Mouse (Mus musculus) forebrain, embryonic 15.5 days (tissue): ENCODE measurements around the gene Pnma5. TPM values are rescaled to one million over a fixed set of nuclear protein-coding genes. Genes with fewer than 3 reads are reported as not detected.
A peak's percentile ranks its signal among the peaks of the same experiment; 100 is the strongest.
"Not testable (repeated sequence)": the region's sequence is repeated elsewhere in the genome, so short reads cannot be mapped to it uniquely, and the experiment has no call there.

ENCODE experiments used
- ATAC-seq: fragments of 200-750 bp; cut with Nextera tagmentation; replicated peaks from 2 replicates; pipeline ENCODE4 v1.8.0; 2017; ENCODE audit warnings: mild to moderate bottlenecking, moderate TSS enrichment, moderate library complexity
- H3K27ac ChIP-seq: fragments of 300-500 bp; sonication (generic); replicated peaks from 2 replicates; pipeline ENCODE4 v1.5.1; 2015; ENCODE audit warnings: mild to moderate bottlenecking, inconsistent platforms
- H3K27me3 ChIP-seq: fragments of 300-500 bp; sonication (generic); 2 replicates; pipeline ENCODE4 v1.6.1; 2015; ENCODE audit warnings: inconsistent platforms
- H3K36me3 ChIP-seq: fragments of 300-500 bp; sonication (generic); 2 replicates; pipeline ENCODE4 v1.6.1; 2015; ENCODE audit warnings: mild to moderate bottlenecking, inconsistent platforms
- H3K4me1 ChIP-seq: fragments of 300-500 bp; sonication (generic); 2 replicates; pipeline ENCODE4 v1.6.1; 2015; ENCODE audit warnings: inconsistent platforms
- H3K4me2 ChIP-seq: fragments of 300-500 bp; sonication (generic); replicated peaks from 2 replicates; pipeline ENCODE4 v1.6.1; 2015; ENCODE audit warnings: mild to moderate bottlenecking, inconsistent platforms
- H3K4me3 ChIP-seq: fragments of 300-500 bp; sonication (generic); 2 replicates; pipeline ENCODE4 v1.5.1; 2015; ENCODE audit warnings: mild to moderate bottlenecking, inconsistent platforms
- H3K9ac ChIP-seq: fragments of 300-500 bp; sonication (generic); replicated peaks from 2 replicates; pipeline ENCODE4 v1.6.1; 2015; ENCODE audit warnings: mild to moderate bottlenecking, inconsistent platforms
- H3K9me3 ChIP-seq: fragments of 300-500 bp; sonication (generic); 2 replicates; pipeline ENCODE4 v1.6.1; 2016; ENCODE audit warnings: inconsistent platforms
- WGBS: fragments of 180-500 bp; shearing (Covaris S2); methylation state at CpG from one replicate; pipeline ENCODE4 v1.1.7; 2015; ENCODE audit warnings: mixed read lengths; 5-methylcytosine and 5-hydroxymethylcytosine counted together
- polyA plus RNA-seq: library from polyadenylated mRNA; unstranded; fragments of >200 nt; fragmentation: Nextera tagmentation; extraction: Ambion mirVana; gene quantifications from 2 replicates; pipeline ENCODE4 v1.2.1, GENCODE M21; 2015

Pnma5 gene
- polyA plus RNA-seq, result not detected in 2 replicates

DNA sequence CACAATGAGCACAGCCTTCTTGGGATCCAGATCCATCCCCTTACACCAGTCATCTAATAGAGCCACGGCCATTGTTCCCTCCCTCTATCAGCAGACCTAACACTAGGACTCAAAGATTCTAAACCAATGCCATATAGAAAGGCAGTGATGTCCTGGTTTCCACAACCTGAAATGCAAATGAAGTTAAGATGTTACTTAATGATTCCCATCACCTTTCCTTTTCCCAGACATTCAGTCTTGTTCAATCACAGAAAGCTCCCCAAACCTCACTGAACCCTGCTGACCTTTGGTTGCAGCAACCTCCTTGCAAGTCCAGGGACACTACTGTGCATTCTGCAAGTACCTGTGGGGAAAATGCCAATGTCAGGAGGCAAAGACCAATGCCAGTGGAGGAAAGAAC is at the start of gene Pnma5:
Gene Pnma5 (minus strand): TSS at position 101 of the 400 bp plus-strand sequence.
- no peak within 1 kb of the TSS for H3K9ac ChIP-seq
- no peak within 1 kb of the TSS for H3K27ac ChIP-seq
- no peaks in the 10 kb centered on the region for H3K4me1 ChIP-seq
- H3K9me3 ChIP-seq, result no peaks in the 10 kb centered on the region
- ATAC-seq, result no peak
- H3K4me3 ChIP-seq, result no peak within 1 kb of the TSS
- 93% methylated on average over 1 of the region's 1 CpGs for WGBS
- H3K36me3 ChIP-seq, result no peaks in the 10 kb centered on the region
- no peaks in the 10 kb centered on the region for H3K27me3 ChIP-seq
- no peak within 1 kb of the TSS for H3K4me2 ChIP-seq

DNA sequence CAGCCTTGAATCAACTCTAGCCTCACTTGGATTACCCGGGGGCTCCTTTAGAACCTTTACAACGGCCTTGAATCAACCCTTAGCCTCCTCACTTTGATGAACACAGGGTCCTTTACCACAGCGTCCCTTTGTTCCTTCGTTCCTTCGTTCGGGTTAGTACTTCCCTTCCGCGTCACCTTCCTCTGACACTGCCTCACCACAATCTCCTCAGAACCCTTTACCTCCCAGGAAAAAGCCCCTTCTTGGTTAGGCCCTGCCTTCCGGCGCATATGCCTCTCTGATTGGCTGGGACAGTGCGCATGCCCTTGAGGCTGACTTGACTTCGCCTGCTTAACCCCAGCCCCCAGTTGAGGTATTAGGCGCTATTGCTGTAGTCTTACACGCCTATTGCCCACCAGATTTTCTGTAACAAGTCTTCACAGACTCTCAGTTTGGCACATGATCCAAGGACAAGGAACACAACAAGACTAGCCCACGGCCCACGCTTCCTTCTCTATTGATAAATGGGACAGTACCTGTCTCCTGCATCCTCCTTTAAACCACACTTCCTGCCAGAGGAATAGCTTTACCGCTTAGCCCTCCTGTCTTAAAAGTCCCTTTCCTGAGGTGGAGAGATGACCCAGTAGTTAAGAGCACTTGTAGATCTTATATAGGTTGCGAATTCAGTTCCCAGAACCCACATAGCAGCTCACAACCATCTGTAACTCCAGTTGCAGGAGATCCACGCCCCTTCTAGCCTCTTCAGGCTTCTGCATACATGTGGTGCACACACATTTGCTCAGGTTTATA is 45.6 kb upstream of the Pnma5 start, which contains the start of gene Xlr4a:
Gene Xlr4a (minus strand): TSS at position 212 of the 789 bp plus-strand sequence.
- H3K27me3 ChIP-seq, H3K4me2 ChIP-seq, ATAC-seq, H3K9ac ChIP-seq, H3K9me3 ChIP-seq, H3K36me3 ChIP-seq, H3K27ac ChIP-seq, H3K4me3 ChIP-seq, H3K4me1 ChIP-seq: not testable (repeated sequence)
- 88% methylated on average over 19 of the region's 19 CpGs for WGBS

DNA sequence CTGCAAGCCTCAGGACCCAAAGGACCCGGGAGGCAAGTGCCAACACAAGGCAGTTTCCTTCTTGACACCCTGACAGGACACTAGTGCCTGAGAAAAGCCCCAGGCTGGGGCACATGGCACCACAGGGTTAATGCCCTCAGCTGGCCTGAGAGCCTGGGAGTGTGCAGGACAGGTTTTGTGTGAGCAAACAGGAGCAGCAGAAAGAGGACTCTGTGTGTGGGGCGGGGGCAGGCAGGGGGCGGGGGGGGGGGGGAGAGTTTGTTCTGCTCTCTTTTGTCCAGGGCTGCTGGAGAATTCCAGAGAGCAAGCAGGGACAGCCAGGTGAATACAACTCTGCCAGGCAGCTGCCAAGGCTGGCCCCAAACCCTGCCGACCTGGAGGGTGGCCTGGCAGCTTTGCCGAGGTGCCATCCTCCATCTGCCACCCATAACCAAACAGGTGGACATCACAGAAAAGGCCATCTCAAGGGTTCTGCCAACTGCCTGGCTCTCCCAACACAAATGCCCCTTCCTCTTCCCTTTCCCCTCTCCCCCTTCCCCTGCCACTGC is 29.9 kb upstream of the Pnma5 start:
- H3K4me1 ChIP-seq, H3K27me3 ChIP-seq, H3K36me3 ChIP-seq, ATAC-seq, H3K4me3 ChIP-seq, H3K9ac ChIP-seq, H3K9me3 ChIP-seq, H3K27ac ChIP-seq, H3K4me2 ChIP-seq: not testable (repeated sequence)
- 67% methylated on average over 1 of the region's 5 CpGs for WGBS

GRCm38 (mm10) chrX:73064415-73064793 is 27.5 kb upstream of the Pnma5 start, which contains the start of gene Pnma3:
Gene Pnma3, plus strand, starts transcription at chrX:73064787.
- peak; percentile 82 for ATAC-seq
- H3K4me3 ChIP-seq, result peak within 1 kb of the TSS; percentile 41
- peak within 1 kb of the TSS; percentile 57 for H3K4me2 ChIP-seq
- no peaks in the 10 kb centered on the region for H3K9me3 ChIP-seq
- H3K27me3 ChIP-seq, result no peaks in the 10 kb centered on the region
- no peaks in the 10 kb centered on the region; the same call in 1 of the 2 replicates for H3K4me1 ChIP-seq
- H3K9ac ChIP-seq, result peak within 1 kb of the TSS; percentile 49
- H3K36me3 ChIP-seq, result no peaks in the 10 kb centered on the region
- H3K27ac ChIP-seq, result no peak within 1 kb of the TSS
- WGBS, result 15% methylated on average over 7 of the region's 7 CpGs

- WGBS, result 30% methylated on average over 24 of the region's 24 CpGs
- Histone ChIP-seq H3K9me3 (no peaks in the 10 kb centered on the region), H3K27me3 (no peaks in the 10 kb centered on the region), H3K27ac (no peak overlapping the region), H3K9ac (peak overlapping the region; percentile 49), H3K4me2 (peak overlapping the region; percentile 57), H3K4me3 (peak overlapping the region; percentile 41), H3K4me1 (no peaks in the 10 kb centered on the region; the same call in 1 of the 2 replicates), H3K36me3 (no peaks in the 10 kb centered on the region)
- ATAC-seq, result peak; percentile 92
These were observed 26.9 kb upstream of the Pnma5 start for GRCm38 (mm10) chrX:73063512-73064414.

DNA sequence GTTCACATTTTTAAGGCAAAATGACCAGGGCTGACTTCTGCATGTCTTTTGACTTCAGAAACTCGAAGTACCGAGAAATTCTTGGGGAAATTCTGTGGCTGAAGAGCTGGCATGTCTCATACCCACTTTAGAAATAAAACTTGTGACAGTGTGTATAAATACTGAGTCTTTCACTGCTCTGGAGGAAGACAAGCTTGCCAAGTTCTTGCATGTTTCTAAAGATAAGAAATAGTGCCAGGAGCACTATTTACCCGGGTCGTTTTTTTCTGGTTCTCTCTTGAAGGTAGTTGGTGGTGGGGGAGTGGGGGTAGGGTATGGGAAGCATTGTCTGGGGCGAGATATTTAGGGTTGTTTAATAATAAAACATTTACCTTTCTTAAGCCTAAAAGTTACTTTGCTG is 25.4 kb upstream of the Pnma5 start:
- no peaks in the 10 kb centered on the region for H3K27me3 ChIP-seq
- no peak overlapping the region for H3K9ac ChIP-seq
- H3K36me3 ChIP-seq, result no peaks in the 10 kb centered on the region
- no peak overlapping the region for H3K27ac ChIP-seq
- no peak overlapping the region for H3K4me3 ChIP-seq
- no peaks in the 10 kb centered on the region; the same call in 1 of the 2 replicates for H3K4me1 ChIP-seq
- WGBS, result 56% methylated on average over 5 of the region's 5 CpGs
- no peaks in the 10 kb centered on the region for H3K9me3 ChIP-seq
- no peak overlapping the region for H3K4me2 ChIP-seq
- no peak for ATAC-seq

DNA sequence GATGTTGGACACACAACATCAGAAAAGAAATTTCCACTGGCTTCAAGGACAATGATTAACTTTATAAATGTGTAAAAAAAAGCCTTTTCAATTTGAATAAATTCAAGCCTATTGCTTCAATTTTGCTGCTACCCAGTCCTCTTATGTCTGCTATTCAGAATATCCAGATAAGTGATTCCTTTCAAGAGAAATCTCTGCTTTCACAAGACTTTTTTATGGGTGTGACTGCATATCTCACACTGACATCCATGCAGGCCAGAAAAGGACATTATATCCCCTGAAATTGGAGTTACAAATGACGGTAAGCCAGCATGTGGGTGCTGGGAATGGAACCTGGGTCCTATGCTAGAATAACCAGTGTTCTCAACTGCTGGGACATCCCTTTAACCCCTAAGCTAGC is 24.6 kb upstream of the Pnma5 start:
- 89% methylated on average over 1 of the region's 1 CpGs for WGBS
- ATAC-seq, result no peak
- H3K27ac ChIP-seq, result no peak overlapping the region
- H3K36me3 ChIP-seq, result no peaks in the 10 kb centered on the region
- H3K27me3 ChIP-seq, result no peaks in the 10 kb centered on the region
- no peaks in the 10 kb centered on the region; the same call in 1 of the 2 replicates for H3K4me1 ChIP-seq
- no peaks in the 10 kb centered on the region for H3K9me3 ChIP-seq
- no peak overlapping the region for H3K9ac ChIP-seq
- no peak overlapping the region for H3K4me3 ChIP-seq
- no peak overlapping the region for H3K4me2 ChIP-seq

- no peak overlapping the region; the same call in 1 of the 2 replicates for H3K27ac ChIP-seq
- WGBS, result 13% methylated on average over 14 of the region's 14 CpGs
These were observed 17.1 kb upstream of the Pnma5 start for GRCm38 (mm10) chrX:73053860-73054563.

GRCm38 (mm10) chrX:73039666-73040065 is 2.8 kb upstream of the Pnma5 start:
- no peak overlapping the region for H3K27ac ChIP-seq
- no peak overlapping the region for H3K4me2 ChIP-seq
- H3K4me1 ChIP-seq, result no peaks in the 10 kb centered on the region
- 79% methylated on average over 12 of the region's 12 CpGs for WGBS
- H3K36me3 ChIP-seq, result no peaks in the 10 kb centered on the region
- no peak for ATAC-seq
- no peaks in the 10 kb centered on the region for H3K27me3 ChIP-seq
- no peak overlapping the region for H3K4me3 ChIP-seq
- H3K9me3 ChIP-seq, result no peaks in the 10 kb centered on the region
- no peak overlapping the region for H3K9ac ChIP-seq

More at GRCm38 (mm10) chrX:73053860-73054563, 17.1 kb upstream of the Pnma5 start:
- Histone ChIP-seq H3K9me3 (no peaks in the 10 kb centered on the region), H3K36me3 (no peaks in the 10 kb centered on the region), H3K4me3 (no peak overlapping the region), H3K27me3 (no peaks in the 10 kb centered on the region), H3K4me1 (no peaks in the 10 kb centered on the region), H3K4me2 (0 out of 2 replicates have a peak overlapping the region, but pooled peaks have one; percentile 12), H3K9ac (no peak overlapping the region)
- peak; percentile 98 for ATAC-seq

DNA sequence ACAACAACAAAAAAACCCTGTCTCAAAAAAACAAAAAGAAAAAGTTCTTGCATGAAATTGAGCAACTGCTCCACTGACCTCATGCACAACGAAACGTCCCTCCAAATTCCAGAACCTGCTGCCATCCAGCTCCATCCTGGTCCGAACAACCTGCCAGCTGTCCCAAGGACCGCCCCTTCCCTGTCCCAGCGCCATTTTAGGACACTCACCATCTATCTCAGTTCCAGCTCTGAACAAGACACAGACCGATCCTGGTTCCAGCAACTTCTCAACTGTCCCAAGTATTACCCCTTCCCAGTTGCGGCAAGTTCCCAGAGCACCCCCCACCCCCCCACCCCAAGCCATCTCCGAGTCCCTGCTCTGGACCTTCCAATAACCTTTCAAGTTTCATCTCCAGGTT is 1.9 kb upstream of the Pnma5 start:
- Histone ChIP-seq H3K36me3 (no peaks in the 10 kb centered on the region), H3K4me2 (no peak overlapping the region), H3K27ac (no peak overlapping the region), H3K9ac (no peak overlapping the region), H3K9me3 (no peaks in the 10 kb centered on the region), H3K4me1 (no peaks in the 10 kb centered on the region), H3K4me3 (no peak overlapping the region), H3K27me3 (no peaks in the 10 kb centered on the region)
- 85% methylated on average over 8 of the region's 8 CpGs for WGBS
- no peak for ATAC-seq

DNA sequence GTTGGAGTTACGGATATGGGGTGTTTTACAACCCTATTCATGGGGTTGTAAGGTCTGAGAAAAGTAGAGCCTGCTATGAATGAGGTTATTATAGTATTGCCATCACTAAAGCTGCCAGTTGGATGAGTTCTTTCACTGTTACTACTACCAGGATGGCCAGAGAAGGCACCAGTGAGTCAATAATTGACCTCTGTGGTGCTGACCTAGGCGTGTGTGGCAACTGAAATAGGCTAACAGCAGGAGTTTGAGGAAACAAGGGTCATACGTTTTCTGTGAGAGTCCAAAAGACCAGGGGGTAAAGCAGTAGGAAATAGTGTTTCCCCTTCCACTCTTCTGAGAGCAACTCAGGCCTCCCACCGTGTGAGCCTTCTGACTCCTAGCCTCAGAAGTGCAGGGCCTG is 24.1 kb downstream of the Pnma5 start:
- H3K27me3 ChIP-seq, result no peaks in the 10 kb centered on the region
- 74% methylated on average over 4 of the region's 4 CpGs for WGBS
- H3K9me3 ChIP-seq, result no peaks in the 10 kb centered on the region
- H3K9ac ChIP-seq, result no peak overlapping the region
- no peak overlapping the region for H3K27ac ChIP-seq
- H3K4me2 ChIP-seq, result no peak overlapping the region
- H3K4me1 ChIP-seq, result no peaks in the 10 kb centered on the region
- ATAC-seq, result no peak
- H3K36me3 ChIP-seq, result no peaks in the 10 kb centered on the region
- H3K4me3 ChIP-seq, result no peak overlapping the region
